Mouse (Mus musculus): ENCODE results near the gene Lyg1.
"Not testable (repeated sequence)": the region's sequence is repeated elsewhere in the genome, so short reads cannot be mapped to it uniquely, and the experiment has no call there.

The Lyg1 gene

GRCm38 (mm10) chr1:37957659-37958058 is at the start of gene Lyg1:
Gene Lyg1, minus strand, starts transcription at chr1:37957759.
- no peak for DNase-seq (ENCODE audit: low read depth, low spot score)

- no peak for DNase-seq (ENCODE audit: low read depth, low spot score)
These were observed 49.2 kb upstream of the Lyg1 start for GRCm38 (mm10) chr1:38006741-38007140.

- no peak for DNase-seq (ENCODE audit: low read depth, low spot score)
These were observed 45.5 kb upstream of the Lyg1 start for GRCm38 (mm10) chr1:38003046-38003445.

- no peak for DNase-seq (ENCODE audit: low read depth, low spot score)
These were observed 44.4 kb upstream of the Lyg1 start for GRCm38 (mm10) chr1:38001956-38002355.

GRCm38 (mm10) chr1:38000844-38001243 is 43.3 kb upstream of the Lyg1 start:
- DNase-seq (ENCODE audit: low read depth, low spot score): no peak

GRCm38 (mm10) chr1:37999552-37999951 is 42.0 kb upstream of the Lyg1 start:
- no peak for DNase-seq (ENCODE audit: low read depth, low spot score)

- DNase-seq (ENCODE audit: low read depth, low spot score): no peak
These were observed 41.0 kb upstream of the Lyg1 start for GRCm38 (mm10) chr1:37998371-37999199.

GRCm38 (mm10) chr1:37997867-37998266 is 40.3 kb upstream of the Lyg1 start, which contains the start of the genes Txndc9 and Eif5b:
Gene Txndc9, minus strand, starts transcription at chr1:37997893.
Gene Eif5b, plus strand, starts transcription at chr1:37998010.
- DNase-seq (ENCODE audit: low read depth, low spot score): peak; percentile 94

- peak; percentile 99 for DNase-seq (ENCODE audit: low read depth, low spot score)
These were observed 39.4 kb upstream of the Lyg1 start for GRCm38 (mm10) chr1:37996877-37997484.

GRCm38 (mm10) chr1:37996226-37996625 is 38.7 kb upstream of the Lyg1 start:
- no peak for DNase-seq (ENCODE audit: low read depth, low spot score)

- no peak for DNase-seq (ENCODE audit: low read depth, low spot score)
These were observed 30.3 kb upstream of the Lyg1 start for GRCm38 (mm10) chr1:37987856-37988255.

GRCm38 (mm10) chr1:37985764-37986323 is 28.3 kb upstream of the Lyg1 start:
- peak; percentile 18 for DNase-seq (ENCODE audit: low read depth, low spot score)

- DNase-seq (ENCODE audit: low read depth, low spot score): no peak
These were observed 26.8 kb upstream of the Lyg1 start for GRCm38 (mm10) chr1:37984326-37984725.

- no peak for DNase-seq (ENCODE audit: low read depth, low spot score)
These were observed 19.7 kb upstream of the Lyg1 start for GRCm38 (mm10) chr1:37977303-37977702.

- not testable (repeated sequence) for DNase-seq (ENCODE audit: low read depth, low spot score)
These were observed 19.1 kb upstream of the Lyg1 start for GRCm38 (mm10) chr1:37976666-37977065.

- no peak for DNase-seq (ENCODE audit: low read depth, low spot score)
These were observed 14.0 kb upstream of the Lyg1 start for GRCm38 (mm10) chr1:37971520-37971919.

- no peak for DNase-seq (ENCODE audit: low read depth, low spot score)
These were observed 11.2 kb upstream of the Lyg1 start for GRCm38 (mm10) chr1:37968746-37969145.

GRCm38 (mm10) chr1:37965571-37965970 is 8.0 kb upstream of the Lyg1 start:
- no peak for DNase-seq (ENCODE audit: low read depth, low spot score)

- DNase-seq (ENCODE audit: low read depth, low spot score): no peak
These were observed 1.9 kb upstream of the Lyg1 start for GRCm38 (mm10) chr1:37959486-37959885.

GRCm38 (mm10) chr1:37958516-37958915 is 957 bp upstream of the Lyg1 start:
- DNase-seq (ENCODE audit: low read depth, low spot score): no peak

- DNase-seq (ENCODE audit: low read depth, low spot score): no peak
These were observed 698 bp downstream of the Lyg1 start for GRCm38 (mm10) chr1:37956690-37957431.

GRCm38 (mm10) chr1:37955251-37955650 is 2.3 kb downstream of the Lyg1 start:
- no peak for DNase-seq (ENCODE audit: low read depth, low spot score)

All from telencephalon, adult 2 months (tissue).